Mouse (Mus musculus): ENCODE data around the gene Mydgf. TPM values are rescaled to one million over a fixed set of nuclear protein-coding genes. Genes with fewer than 3 reads are reported as not detected.

Mydgf gene
- polyA plus RNA-seq, 1 experiment: 25.9 TPM

GRCm38 (mm10) chr17:56203729-56204128, 20.0 kb upstream of the Mydgf start:
- H3K27ac ChIP-seq (ENCODE audit: control insufficient read depth, insufficient read depth, low read depth, low read length, poor library complexity): no peak overlapping the region; the same call in 1 of the 2 replicates
- TF ChIP-seq POLR2A (IDR thresholded peaks at IDR 0.05; ENCODE audit: borderline replicate concordance, control insufficient read depth, low read depth, low read length): no peak
- no peak for TF ChIP-seq CTCF (IDR thresholded peaks at IDR 0.05; ENCODE audit: control insufficient read depth, insufficient read depth, low read length)
- H3K4me1 ChIP-seq (ENCODE audit: control insufficient read depth, insufficient read depth, low read length): no peaks in the 10 kb centered on the region
- no peak overlapping the region for H3K4me3 ChIP-seq (replicated peaks; ENCODE audit: control insufficient read depth, low read depth, low read length)
- 73% methylated on average over 3 of the region's 3 CpGs for whole genome bisulfite sequencing

GRCm38 (mm10) chr17:56202476-56202875, 18.8 kb upstream of the Mydgf start:
- 87% methylated on average over 8 of the region's 8 CpGs for WGBS
- Histone ChIP-seq H3K27ac (ENCODE audit: control insufficient read depth, insufficient read depth, low read depth, low read length, poor library complexity) (no peak overlapping the region), H3K4me1 (ENCODE audit: control insufficient read depth, insufficient read depth, low read length) (no peaks in the 10 kb centered on the region), H3K4me3 (replicated peaks; ENCODE audit: control insufficient read depth, low read depth, low read length) (no peak overlapping the region)
- TF ChIP-seq CTCF (IDR thresholded peaks at IDR 0.05; ENCODE audit: control insufficient read depth, insufficient read depth, low read length) (no peak), POLR2A (IDR thresholded peaks at IDR 0.05; ENCODE audit: borderline replicate concordance, control insufficient read depth, low read depth, low read length) (no peak)

GRCm38 (mm10) chr17:56201642-56202041, 17.9 kb upstream of the Mydgf start:
- Histone ChIP-seq H3K27ac (ENCODE audit: control insufficient read depth, insufficient read depth, low read depth, low read length, poor library complexity) (no peak overlapping the region), H3K4me1 (ENCODE audit: control insufficient read depth, insufficient read depth, low read length) (no peaks in the 10 kb centered on the region), H3K4me3 (replicated peaks; ENCODE audit: control insufficient read depth, low read depth, low read length) (no peak overlapping the region)
- WGBS: 76% methylated on average over 3 of the region's 3 CpGs
- peak; percentile 23; the same call in 1 of the 2 replicates for TF ChIP-seq CTCF (IDR thresholded peaks at IDR 0.05; ENCODE audit: control insufficient read depth, insufficient read depth, low read length)
- no peak for TF ChIP-seq POLR2A (IDR thresholded peaks at IDR 0.05; ENCODE audit: borderline replicate concordance, control insufficient read depth, low read depth, low read length)

- Histone ChIP-seq H3K27ac (ENCODE audit: control insufficient read depth, insufficient read depth, low read depth, low read length, poor library complexity) (no peak overlapping the region), H3K4me1 (ENCODE audit: control insufficient read depth, insufficient read depth, low read length) (no peaks in the 10 kb centered on the region), H3K4me3 (replicated peaks; ENCODE audit: control insufficient read depth, low read depth, low read length) (no peak overlapping the region)
- peak; percentile 47; the same call in 1 of the 2 replicates for TF ChIP-seq CTCF (IDR thresholded peaks at IDR 0.05; ENCODE audit: control insufficient read depth, insufficient read depth, low read length)
- no peak for TF ChIP-seq POLR2A (IDR thresholded peaks at IDR 0.05; ENCODE audit: borderline replicate concordance, control insufficient read depth, low read depth, low read length)
- WGBS: 80% methylated on average over 9 of the region's 9 CpGs
These were observed 16.9 kb upstream of the Mydgf start for GRCm38 (mm10) chr17:56200586-56200985.

GRCm38 (mm10) chr17:56196860-56197259, 13.1 kb upstream of the Mydgf start:
- WGBS: 79% methylated on average over 2 of the region's 2 CpGs
- TF ChIP-seq POLR2A (IDR thresholded peaks at IDR 0.05; ENCODE audit: borderline replicate concordance, control insufficient read depth, low read depth, low read length) (no peak), CTCF (IDR thresholded peaks at IDR 0.05; ENCODE audit: control insufficient read depth, insufficient read depth, low read length) (peak; percentile 51)
- Histone ChIP-seq H3K4me1 (ENCODE audit: control insufficient read depth, insufficient read depth, low read length) (no peaks in the 10 kb centered on the region), H3K27ac (ENCODE audit: control insufficient read depth, insufficient read depth, low read depth, low read length, poor library complexity) (no peak overlapping the region), H3K4me3 (replicated peaks; ENCODE audit: control insufficient read depth, low read depth, low read length) (no peak overlapping the region)

- Histone ChIP-seq H3K4me1 (ENCODE audit: control insufficient read depth, insufficient read depth, low read length) (no peaks in the 10 kb centered on the region), H3K27ac (ENCODE audit: control insufficient read depth, insufficient read depth, low read depth, low read length, poor library complexity) (no peak overlapping the region), H3K4me3 (replicated peaks; ENCODE audit: control insufficient read depth, low read depth, low read length) (no peak overlapping the region)
- TF ChIP-seq POLR2A (IDR thresholded peaks at IDR 0.05; ENCODE audit: borderline replicate concordance, control insufficient read depth, low read depth, low read length): no peak
- no peak for TF ChIP-seq CTCF (IDR thresholded peaks at IDR 0.05; ENCODE audit: control insufficient read depth, insufficient read depth, low read length)
- WGBS: 89% methylated on average over 13 of the region's 13 CpGs
These were observed 11.0 kb upstream of the Mydgf start for GRCm38 (mm10) chr17:56194765-56195164.

- TF ChIP-seq CTCF (IDR thresholded peaks at IDR 0.05; ENCODE audit: control insufficient read depth, insufficient read depth, low read length) (no peak), POLR2A (IDR thresholded peaks at IDR 0.05; ENCODE audit: borderline replicate concordance, control insufficient read depth, low read depth, low read length) (no peak)
These were observed 10.6 kb upstream of the Mydgf start for GRCm38 (mm10) chr17:56194357-56194756.

GRCm38 (mm10) chr17:56191266-56191665, 7.5 kb upstream of the Mydgf start:
- no peak for TF ChIP-seq POLR2A (IDR thresholded peaks at IDR 0.05; ENCODE audit: borderline replicate concordance, control insufficient read depth, low read depth, low read length)
- TF ChIP-seq CTCF (IDR thresholded peaks at IDR 0.05; ENCODE audit: control insufficient read depth, insufficient read depth, low read length): no peak
- H3K4me3 ChIP-seq (replicated peaks; ENCODE audit: control insufficient read depth, low read depth, low read length): no peak overlapping the region
- 85% methylated on average over 6 of the region's 6 CpGs for WGBS
- H3K4me1 ChIP-seq (ENCODE audit: control insufficient read depth, insufficient read depth, low read length): no peaks in the 10 kb centered on the region
- no peak overlapping the region for H3K27ac ChIP-seq (ENCODE audit: control insufficient read depth, insufficient read depth, low read depth, low read length, poor library complexity)

More at GRCm38 (mm10) chr17:56194357-56194756, 10.6 kb upstream of the Mydgf start:
- no peaks in the 10 kb centered on the region for H3K4me1 ChIP-seq (ENCODE audit: control insufficient read depth, insufficient read depth, low read length)
- H3K4me3 ChIP-seq (replicated peaks; ENCODE audit: control insufficient read depth, low read depth, low read length): no peak overlapping the region
- WGBS: 83% methylated on average over 12 of the region's 12 CpGs
- H3K27ac ChIP-seq (ENCODE audit: control insufficient read depth, insufficient read depth, low read depth, low read length, poor library complexity): no peak overlapping the region

Measured in bone marrow, adult 2 months (tissue).